Mouse (Mus musculus): ENCODE results near the gene Atxn7l2.

Gene Atxn7l2

GRCm38 (mm10) chr3:108205601-108206000 lies 5.1 kb downstream of the Atxn7l2 start:
- no peak for DNase-seq (ENCODE audit: low spot score)

GRCm38 (mm10) chr3:108204470-108204869 lies 6.3 kb downstream of the Atxn7l2 start:
- no peak for DNase-seq (ENCODE audit: low spot score)

GRCm38 (mm10) chr3:108203621-108204325 lies 7.0 kb downstream of the Atxn7l2 start:
- no peak for DNase-seq (ENCODE audit: low spot score)

- DNase-seq (ENCODE audit: low spot score): no peak
Observed at GRCm38 (mm10) chr3:108203212-108203611, 7.5 kb downstream of the Atxn7l2 start.

- no peak for DNase-seq (ENCODE audit: low spot score)
Observed at GRCm38 (mm10) chr3:108202506-108202905, 8.2 kb downstream of the Atxn7l2 start.

- DNase-seq (ENCODE audit: low spot score): peak; percentile 92
Observed at GRCm38 (mm10) chr3:108200329-108201323, 10.1 kb downstream of the Atxn7l2 start, which contains the start of gene Cyb561d1. TSS of gene Cyb561d1 (minus strand) at chr3:108201212.

GRCm38 (mm10) chr3:108199231-108199630 lies 11.5 kb downstream of the Atxn7l2 start:
- DNase-seq (ENCODE audit: low spot score): no peak

- DNase-seq (ENCODE audit: low spot score): no peak
Observed at GRCm38 (mm10) chr3:108197066-108197497, 13.7 kb downstream of the Atxn7l2 start.

GRCm38 (mm10) chr3:108195941-108196590 lies 14.7 kb downstream of the Atxn7l2 start:
- no peak for DNase-seq (ENCODE audit: low spot score)

- DNase-seq (ENCODE audit: low spot score): peak; percentile 3
Observed at GRCm38 (mm10) chr3:108195287-108195686, 15.4 kb downstream of the Atxn7l2 start.

- DNase-seq (ENCODE audit: low spot score): no peak
Observed at GRCm38 (mm10) chr3:108193686-108194085, 17.0 kb downstream of the Atxn7l2 start.

GRCm38 (mm10) chr3:108189897-108190296 lies 20.8 kb downstream of the Atxn7l2 start:
- no peak for DNase-seq (ENCODE audit: low spot score)

- no peak for DNase-seq (ENCODE audit: low spot score)
Observed at GRCm38 (mm10) chr3:108188716-108189490, 21.8 kb downstream of the Atxn7l2 start.

GRCm38 (mm10) chr3:108187111-108187795 lies 23.5 kb downstream of the Atxn7l2 start:
- no peak for DNase-seq (ENCODE audit: low spot score)

GRCm38 (mm10) chr3:108186098-108187047 lies 24.4 kb downstream of the Atxn7l2 start, which contains the start of gene Amigo1:
TSS of gene Amigo1 (plus strand) at chr3:108186335.
- DNase-seq (ENCODE audit: low spot score): peak; percentile 69

GRCm38 (mm10) chr3:108185460-108186097 lies 25.2 kb downstream of the Atxn7l2 start:
- no peak for DNase-seq (ENCODE audit: low spot score)

- DNase-seq (ENCODE audit: low spot score): no peak
Observed at GRCm38 (mm10) chr3:108184742-108185141, 26.0 kb downstream of the Atxn7l2 start.

GRCm38 (mm10) chr3:108180514-108180913 lies 30.2 kb downstream of the Atxn7l2 start:
- DNase-seq (ENCODE audit: low spot score): no peak
